Mouse (Mus musculus) adrenal gland, postnatal 36 days (tissue): ENCODE data around the gene Txndc17. TPM values are rescaled to one million over a fixed set of nuclear protein-coding genes. Genes with fewer than 3 reads are reported as not detected.
"Not testable (repeated sequence)": the region's sequence is repeated elsewhere in the genome, so short reads cannot be mapped to it uniquely, and the experiment has no call there.

Experiments used
- DNase-seq, 2 experiments: peaks; one replicate each; pipeline ENCODE4 v3.0.0; 2021; ENCODE audit warnings: mixed read lengths in 1 of 2
- long read RNA-seq, 2 experiments: library from polyadenylated mRNA; stranded (forward); transcript quantifications; one replicate each; pipeline ENCODE4 v2.0.0; 2021; ENCODE audit warnings: borderline sequencing depth in 2 of 2
- total RNA-seq, 2 experiments: library from RNA; stranded (reverse); gene quantifications; 2 replicates each; pipeline ENCODE4 v1.2.3; 2021

The Txndc17 gene
- total RNA-seq: 10 to 100 TPM; 71.8 to 74.2 TPM
- long read RNA-seq, experiment 1, transcript Txndc17-201 (4 exons, 981 nt): major isoform, 138 of 151 reads
- long read RNA-seq, experiment 1, partial matches to known transcripts: 1 of 151 reads
- long read RNA-seq, experiment 1, other reads (novel, unspliced or antisense): 11 of 151 reads
- long read RNA-seq, experiment 2, transcript Txndc17-201 (4 exons, 981 nt): major isoform, 49 of 49 reads
- long read RNA-seq, experiment 2, partial matches to known transcripts: 0 of 49 reads
- long read RNA-seq, experiment 2, other reads (novel, unspliced or antisense): 0 of 49 reads

GRCm38 (mm10) chr11:72207204-72207833, at the start of gene Txndc17, which contains the start of gene 4933427D14Rik:
Gene Txndc17, plus strand, starts transcription at chr11:72207547.
Gene 4933427D14Rik, minus strand, starts transcription at chr11:72207459.
- peak; percentile 92 to 94 for DNase-seq

GRCm38 (mm10) chr11:72163198-72163597, 44.1 kb upstream of the Txndc17 start:
- no peak for DNase-seq

DNA sequence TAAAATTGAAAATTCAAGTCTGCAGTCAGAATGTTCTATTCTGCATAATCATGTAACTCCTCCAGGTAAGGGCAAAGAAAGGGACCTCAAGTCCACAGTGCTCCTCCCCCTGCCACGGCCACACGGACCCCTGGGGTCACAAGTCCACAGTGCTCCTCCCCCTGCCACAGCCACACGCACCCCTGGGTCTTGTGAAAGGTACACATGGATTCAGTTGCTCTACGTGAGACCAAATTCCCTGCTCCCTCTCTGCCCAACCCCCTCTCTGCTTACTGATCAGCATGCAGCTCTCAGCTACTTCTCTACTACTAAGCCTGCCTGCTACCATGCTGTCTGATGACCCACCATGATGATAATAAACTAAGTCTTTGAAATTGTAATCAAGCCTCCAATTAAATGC, 37.5 kb upstream of the Txndc17 start:
- DNase-seq: no peak

GRCm38 (mm10) chr11:72171906-72172305, 35.4 kb upstream of the Txndc17 start:
- DNase-seq: not testable (repeated sequence)

GRCm38 (mm10) chr11:72173506-72173905, 33.8 kb upstream of the Txndc17 start:
- DNase-seq: no peak

DNA sequence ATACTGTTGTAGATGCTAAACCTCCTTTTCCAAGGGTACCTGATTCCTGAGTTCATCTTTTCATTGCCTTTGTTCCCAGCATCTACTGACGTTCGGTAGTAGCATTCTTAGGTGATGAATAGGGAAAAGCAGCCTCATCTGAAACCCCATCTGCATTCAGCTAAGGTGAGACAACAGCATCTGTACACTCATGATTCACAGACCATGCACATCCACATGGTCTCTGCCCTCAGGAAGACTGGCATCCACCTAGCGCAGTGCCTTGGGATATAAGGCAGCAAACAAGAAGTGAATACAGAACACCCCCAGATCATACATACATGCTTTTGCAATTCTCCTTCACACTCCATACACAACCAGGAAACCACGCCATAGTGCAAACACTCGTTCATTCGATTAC, 32.6 kb upstream of the Txndc17 start:
- DNase-seq: no peak

DNA sequence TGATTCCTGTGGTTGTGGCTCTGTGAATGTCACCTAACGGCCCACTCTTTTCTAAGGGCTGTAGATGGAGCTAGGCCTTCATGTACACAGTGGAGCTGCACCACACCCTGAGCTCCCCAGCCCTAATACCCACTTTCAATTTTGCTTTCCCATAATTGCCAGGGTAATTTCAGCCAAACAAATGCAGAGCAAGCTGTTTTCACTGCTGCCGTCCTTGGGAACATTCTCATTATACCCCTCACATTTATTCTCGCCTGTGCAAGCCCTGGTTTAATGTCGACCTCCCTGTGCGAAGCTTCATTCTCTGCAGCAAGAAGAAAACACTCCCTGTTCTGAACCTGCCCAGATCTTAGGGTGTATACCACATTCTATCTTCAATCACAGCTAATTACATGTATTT, 31.4 kb upstream of the Txndc17 start:
- DNase-seq: no peak

- no peak for DNase-seq
These were observed 30.8 kb upstream of the Txndc17 start for GRCm38 (mm10) chr11:72176553-72176952.

GRCm38 (mm10) chr11:72180556-72180955, 26.8 kb upstream of the Txndc17 start:
- DNase-seq: no peak

DNA sequence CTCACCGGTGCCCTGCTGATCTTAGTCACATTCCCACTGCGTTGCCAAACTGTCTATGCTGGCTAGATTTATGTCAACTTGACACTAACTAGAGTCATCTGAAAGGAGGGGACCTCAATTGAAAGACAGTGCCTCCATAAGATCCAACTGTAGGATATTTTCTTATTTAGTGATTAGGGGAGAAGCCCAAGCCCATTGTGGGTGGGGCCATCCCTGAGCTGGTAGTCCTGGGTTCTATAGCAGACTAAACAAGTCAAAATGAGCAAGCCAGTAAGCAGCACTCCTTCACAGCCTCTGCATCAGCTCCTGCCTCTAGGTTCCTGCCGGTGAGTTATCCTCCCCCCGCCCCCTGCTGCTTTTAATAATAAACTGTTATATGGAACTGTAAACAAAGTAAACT, 26.2 kb upstream of the Txndc17 start:
- DNase-seq: no peak

DNA sequence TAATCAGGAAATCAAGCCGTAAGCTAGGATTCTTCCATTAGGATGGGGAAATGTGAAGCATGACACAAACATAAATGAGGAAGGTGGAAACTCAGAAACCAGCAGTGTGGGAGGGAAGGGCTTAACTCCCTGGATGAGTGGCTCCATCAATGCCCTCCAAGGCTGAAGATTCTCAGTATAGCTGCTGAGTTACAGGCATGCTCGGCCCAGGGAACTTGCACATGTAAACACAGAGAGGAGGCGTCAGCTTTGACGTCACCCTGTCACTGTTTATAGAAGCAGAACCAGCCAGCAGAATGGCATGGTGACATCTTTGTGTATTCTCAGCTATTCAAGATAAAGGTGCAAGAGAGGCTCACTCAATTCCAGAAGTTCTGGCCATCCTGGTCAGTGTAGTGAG, 23.1 kb upstream of the Txndc17 start:
- no peak for DNase-seq

GRCm38 (mm10) chr11:72190857-72191256, 16.5 kb upstream of the Txndc17 start:
- DNase-seq: no peak

DNA sequence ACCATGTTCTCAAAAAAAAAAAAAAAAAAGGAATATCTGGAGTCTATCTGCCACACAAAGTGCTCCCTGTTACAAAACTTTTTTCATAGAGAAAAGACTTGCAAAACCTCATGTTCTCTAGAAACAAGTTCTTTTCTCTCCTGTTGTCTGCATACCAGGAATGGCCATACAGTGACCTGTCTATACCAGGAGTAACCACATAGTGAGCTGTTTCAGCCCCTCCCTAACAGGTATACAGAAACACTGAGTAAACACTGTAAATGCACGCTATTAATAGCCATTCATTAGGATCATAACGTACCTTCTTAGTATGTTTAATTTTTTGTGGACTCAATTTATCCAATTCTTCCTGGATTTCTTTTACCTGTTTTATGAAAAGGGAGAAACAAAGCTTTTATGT, 13.1 kb upstream of the Txndc17 start:
- no peak for DNase-seq

- no peak for DNase-seq
These were observed 10.8 kb upstream of the Txndc17 start for GRCm38 (mm10) chr11:72196506-72196905.

- DNase-seq: no peak
These were observed 3.9 kb upstream of the Txndc17 start for GRCm38 (mm10) chr11:72203440-72203839.

DNA sequence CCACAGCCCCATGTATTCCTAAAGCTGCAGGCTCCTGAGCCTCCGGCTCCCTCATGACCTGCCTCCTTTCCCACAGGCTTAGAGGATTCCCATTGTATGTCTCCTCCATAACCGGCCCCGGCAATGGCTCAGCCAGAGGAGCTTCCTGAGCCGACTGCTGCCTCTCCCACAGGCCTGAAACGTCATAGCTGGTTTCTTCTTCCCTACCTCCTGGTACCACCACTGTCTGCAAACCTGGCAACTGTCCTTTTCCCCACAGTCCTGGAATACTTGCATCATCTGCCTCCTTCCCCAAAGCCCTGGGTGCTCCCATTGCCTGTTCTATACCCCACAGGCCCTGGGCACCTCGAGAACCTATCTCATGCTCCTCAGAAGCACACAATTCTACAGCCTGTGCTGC, 2.1 kb upstream of the Txndc17 start:
- DNase-seq: no peak

DNA sequence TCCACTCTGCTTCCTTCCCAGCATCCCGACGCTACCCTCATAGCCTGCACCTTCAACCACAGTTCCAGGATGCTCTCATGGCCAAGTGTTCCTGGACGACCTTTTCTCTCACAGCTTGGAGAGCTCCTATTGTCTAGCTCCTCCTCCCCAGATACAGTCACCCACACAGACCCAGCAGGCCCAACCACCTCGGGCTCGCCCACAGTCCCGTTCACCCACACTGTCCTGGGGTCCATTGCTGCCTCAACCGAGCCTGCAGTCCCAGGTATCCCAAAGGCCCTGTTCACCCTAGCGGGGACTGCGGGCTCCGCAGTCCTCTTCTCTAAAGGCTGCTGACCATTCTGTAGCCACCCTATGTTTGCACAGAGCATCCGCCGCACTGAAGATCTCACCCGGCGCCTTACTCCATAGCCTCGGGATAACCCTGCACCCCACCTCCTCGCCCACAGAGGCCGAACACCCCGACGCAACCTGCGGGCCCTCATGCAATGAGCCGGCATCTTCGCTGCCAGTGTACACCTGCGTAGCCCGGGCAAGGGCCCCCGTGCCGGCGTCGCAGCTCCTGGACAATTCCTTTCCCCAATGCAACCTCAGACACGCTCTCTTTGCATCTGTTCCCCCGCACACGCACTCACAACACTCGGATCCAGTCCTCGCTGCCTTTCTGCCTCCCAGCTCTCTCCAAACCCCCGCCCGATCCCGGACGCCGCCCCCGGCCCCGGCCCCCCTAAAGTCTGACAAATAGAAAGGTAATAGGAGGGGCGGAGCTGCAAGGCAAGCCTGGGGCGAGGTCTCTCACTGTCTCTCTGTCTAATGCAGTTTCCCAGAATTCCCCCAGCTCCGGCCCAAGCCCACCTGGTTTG, 775 bp upstream of the Txndc17 start, which contains the start of gene Gm43951:
Gene Gm43951 (minus strand): TSS at position 500 of the 863 bp plus-strand sequence.
- peak; percentile 19 to 48 for DNase-seq

GRCm38 (mm10) chr11:72207834-72208377, 559 bp downstream of the Txndc17 start:
- DNase-seq: no peak

- peak; percentile 96 to 97 for DNase-seq
These were observed 7.5 kb downstream of the Txndc17 start for GRCm38 (mm10) chr11:72214591-72215409.

DNA sequence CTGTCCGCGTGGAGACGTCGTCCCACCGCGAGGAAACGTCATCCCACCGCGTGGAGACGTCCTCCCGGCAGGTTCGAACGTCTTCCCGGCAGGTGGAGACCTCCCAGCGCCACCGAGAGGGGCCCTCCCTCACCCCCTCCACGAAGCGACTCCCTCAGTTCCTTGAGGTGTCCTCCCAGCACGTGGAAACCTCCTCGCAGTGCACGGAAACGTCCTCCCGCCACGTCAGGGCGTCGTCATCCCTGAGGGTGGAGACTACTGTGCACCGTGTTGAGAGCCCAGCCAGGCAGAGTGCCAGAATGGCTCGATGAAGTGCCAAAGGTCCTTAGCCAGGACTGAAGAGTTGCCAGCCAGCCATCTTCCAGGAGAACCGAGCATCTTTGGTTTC, 8.1 kb downstream of the Txndc17 start, which contains the start of gene Med31:
Gene Med31 (minus strand): TSS at position 183 of the 388 bp plus-strand sequence.
- DNase-seq: peak; percentile 88

DNA sequence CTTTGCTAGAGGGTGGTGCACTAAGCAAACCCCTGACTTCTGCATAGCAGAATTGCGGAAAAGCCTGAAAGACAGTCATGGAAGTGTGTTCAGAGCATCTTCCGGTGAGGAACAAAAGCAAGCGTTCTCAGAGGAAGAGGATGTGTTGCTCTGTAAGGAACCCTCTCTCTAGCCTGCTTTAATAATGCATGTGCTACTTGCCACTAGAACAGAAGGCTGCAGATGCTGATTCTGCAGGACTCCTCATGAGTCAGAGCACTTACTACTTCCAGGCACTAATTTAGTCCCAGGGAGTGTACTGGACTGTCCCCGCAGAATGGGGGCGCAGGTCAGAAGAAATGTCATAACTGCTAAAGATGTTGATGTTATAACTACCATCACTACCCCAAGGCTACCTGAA, 9.8 kb downstream of the Txndc17 start:
- no peak for DNase-seq
